Mouse (Mus musculus) embryonic facial prominence, embryonic 13.5 days (tissue): ENCODE measurements at regions not wholly inside any gene's neighbourhood (a gene's known extent, or its start where the extent isn't known, plus 50 kb on each side); places are given as distances from the start of the nearest gene placed in this dataset.

ENCODE experiments used
- ATAC-seq: fragments of 200-750 bp; cut with Nextera tagmentation; 2 replicates; pipeline ENCODE4 v1.8.0; 2017; ENCODE audit warnings: low read depth; ENCODE audit not compliant: insufficient number of reproducible peaks, insufficient read depth, low FRiP score, low TSS enrichment
- H3K27ac ChIP-seq: fragments of 300-500 bp; sonication (generic); 2 replicates; pipeline ENCODE4 v1.5.1; 2015; ENCODE audit warnings: moderate library complexity, mild to moderate bottlenecking, inconsistent platforms
- H3K27me3 ChIP-seq: fragments of 300-500 bp; sonication (generic); 2 replicates; pipeline ENCODE4 v1.6.1; 2015; ENCODE audit warnings: mild to moderate bottlenecking, inconsistent platforms
- H3K36me3 ChIP-seq: fragments of 300-500 bp; sonication (generic); 2 replicates; pipeline ENCODE4 v1.6.1; 2015; ENCODE audit warnings: mild to moderate bottlenecking, inconsistent platforms
- H3K4me1 ChIP-seq: fragments of 300-500 bp; sonication (generic); 2 replicates; pipeline ENCODE4 v1.6.1; 2015; ENCODE audit warnings: inconsistent platforms
- H3K4me2 ChIP-seq: fragments of 300-500 bp; sonication (generic); 2 replicates; pipeline ENCODE4 v1.6.1; 2015; ENCODE audit warnings: moderate library complexity, mild to moderate bottlenecking, inconsistent platforms
- H3K4me3 ChIP-seq: fragments of 300-500 bp; sonication (generic); 2 replicates; pipeline ENCODE4 v1.5.1; 2015; ENCODE audit warnings: mild to moderate bottlenecking, inconsistent platforms
- H3K9ac ChIP-seq: fragments of 300-500 bp; sonication (generic); 2 replicates; pipeline ENCODE4 v1.6.1; 2015; ENCODE audit warnings: mild to moderate bottlenecking, inconsistent platforms
- H3K9me3 ChIP-seq: fragments of 300-500 bp; sonication (generic); 2 replicates; pipeline ENCODE4 v1.6.1; 2016; ENCODE audit warnings: inconsistent platforms
- WGBS: fragments of 180-500 bp; shearing (Covaris S2); methylation state at CpG from one replicate; pipeline ENCODE4 v1.1.7; 2015; ENCODE audit warnings: mixed read lengths; 5-methylcytosine and 5-hydroxymethylcytosine counted together

DNA sequence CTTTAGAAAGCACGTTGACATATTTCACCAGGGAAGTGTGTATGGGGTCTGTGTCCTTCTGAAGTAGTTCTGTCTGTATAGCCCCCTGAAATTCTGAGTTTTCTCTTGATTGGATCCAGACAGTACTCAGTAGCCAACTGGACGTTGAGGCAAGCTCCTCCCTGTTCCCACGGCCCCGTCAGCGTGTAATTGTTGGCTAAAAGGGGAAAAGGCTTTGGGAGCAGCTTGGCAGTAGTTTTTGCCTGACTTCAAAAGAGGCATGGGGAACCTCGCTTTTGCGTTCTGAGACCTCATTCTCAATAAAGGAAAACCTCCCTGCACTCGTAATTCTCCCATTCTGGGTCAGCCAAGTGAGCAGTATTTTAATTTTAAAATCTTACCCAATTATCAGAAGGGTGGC lies 157.8 kb upstream of the Mphosph6 start:
- no peaks in the 10 kb centered on the region for H3K4me1 ChIP-seq
- no peak overlapping the region for H3K27ac ChIP-seq
- H3K4me3 ChIP-seq, result no peak overlapping the region
- H3K9ac ChIP-seq, result no peak overlapping the region
- no peak for ATAC-seq
- WGBS, result 50% methylated on average over 8 of the region's 8 CpGs
- H3K36me3 ChIP-seq, result no peaks in the 10 kb centered on the region
- peaks cover 5% of the 10 kb centered on the region; the same call in 1 of the 2 replicates for H3K27me3 ChIP-seq
- H3K9me3 ChIP-seq, result no peaks in the 10 kb centered on the region
- no peak overlapping the region for H3K4me2 ChIP-seq

DNA sequence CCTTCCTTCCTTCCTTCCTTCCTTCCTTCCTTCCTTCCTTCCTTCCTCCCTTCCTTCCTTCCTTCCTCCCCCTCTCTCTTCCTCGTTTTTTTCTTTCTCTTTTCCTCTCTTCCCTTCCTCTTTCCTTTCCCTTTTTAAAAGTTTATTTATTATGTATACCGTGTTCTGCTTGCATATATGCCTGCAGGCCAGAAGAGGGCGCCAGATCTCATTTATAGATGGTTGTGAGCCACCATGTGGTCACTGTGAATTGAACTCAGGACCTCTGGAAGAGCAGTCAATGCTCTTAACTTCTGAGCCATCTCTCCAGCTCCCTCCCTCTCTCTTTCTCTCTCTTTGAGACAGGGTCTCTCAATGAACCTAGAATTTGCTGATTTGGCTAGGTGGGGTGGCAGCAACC lies 157.2 kb upstream of the Mphosph6 start:
- Histone ChIP-seq H3K36me3 (no peaks in the 10 kb centered on the region), H3K4me1 (no peaks in the 10 kb centered on the region), H3K4me2 (no peak overlapping the region), H3K9ac (no peak overlapping the region), H3K9me3 (no peaks in the 10 kb centered on the region), H3K27ac (no peak overlapping the region), H3K27me3 (peaks cover 5% of the 10 kb centered on the region; the same call in 1 of the 2 replicates), H3K4me3 (no peak overlapping the region)
- 31% methylated on average over 3 of the region's 3 CpGs for WGBS
- ATAC-seq, result no peak

DNA sequence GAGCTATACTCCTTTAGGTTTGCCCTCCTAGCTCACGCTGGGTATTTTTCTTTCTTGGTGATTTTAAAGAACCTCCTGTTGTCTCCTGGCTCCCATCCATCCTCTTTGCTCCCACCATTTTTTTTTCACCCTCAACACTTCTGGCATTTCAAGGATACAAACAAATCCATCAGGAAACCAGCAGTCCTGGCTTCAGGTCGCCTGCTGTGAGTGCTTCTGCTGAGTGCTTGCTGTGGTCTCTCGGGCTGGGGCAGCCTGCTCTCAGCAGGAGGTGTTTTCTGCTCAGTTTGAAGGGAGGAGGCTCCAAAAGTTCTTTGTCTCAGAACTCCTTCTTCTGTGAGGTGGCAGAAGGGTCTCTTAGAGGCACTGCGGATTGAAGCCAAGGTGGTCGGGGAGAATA lies 149.9 kb upstream of the Mphosph6 start:
- Histone ChIP-seq H3K9me3 (no peaks in the 10 kb centered on the region), H3K4me3 (no peak overlapping the region), H3K27ac (no peak overlapping the region), H3K4me2 (no peak overlapping the region), H3K36me3 (no peaks in the 10 kb centered on the region), H3K9ac (no peak overlapping the region), H3K4me1 (no peaks in the 10 kb centered on the region), H3K27me3 (peaks cover 17% of the 10 kb centered on the region; the same call in 1 of the 2 replicates)
- WGBS, result 31% methylated on average over 5 of the region's 5 CpGs
- ATAC-seq, result no peak

DNA sequence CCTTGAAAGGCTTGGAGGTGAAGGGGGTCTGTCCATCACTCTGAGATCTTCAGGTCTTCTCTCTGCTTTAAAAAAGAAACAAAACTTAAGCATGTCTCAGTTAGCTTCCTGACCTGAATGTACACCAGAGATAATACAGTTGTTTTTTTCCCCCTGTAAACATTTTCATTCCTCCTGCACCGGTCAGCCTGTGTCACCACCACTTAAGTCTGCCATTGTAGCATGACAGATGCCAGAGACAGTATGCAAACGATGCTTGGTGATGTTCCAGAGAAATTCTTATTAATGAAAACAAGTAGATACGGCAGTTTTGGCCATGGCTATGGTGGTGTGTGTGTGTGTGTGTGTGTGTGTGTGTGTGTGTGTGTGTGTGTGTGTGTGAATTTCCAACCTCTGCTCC lies 144.8 kb upstream of the Mphosph6 start:
- H3K4me1 ChIP-seq, result no peaks in the 10 kb centered on the region
- ATAC-seq, result no peak
- H3K27me3 ChIP-seq, result no peaks in the 10 kb centered on the region
- no peak overlapping the region for H3K27ac ChIP-seq
- H3K4me2 ChIP-seq, result no peak overlapping the region
- H3K9me3 ChIP-seq, result no peaks in the 10 kb centered on the region
- H3K36me3 ChIP-seq, result no peaks in the 10 kb centered on the region
- 77% methylated on average over 3 of the region's 3 CpGs for WGBS
- no peak overlapping the region for H3K9ac ChIP-seq
- H3K4me3 ChIP-seq, result no peak overlapping the region

DNA sequence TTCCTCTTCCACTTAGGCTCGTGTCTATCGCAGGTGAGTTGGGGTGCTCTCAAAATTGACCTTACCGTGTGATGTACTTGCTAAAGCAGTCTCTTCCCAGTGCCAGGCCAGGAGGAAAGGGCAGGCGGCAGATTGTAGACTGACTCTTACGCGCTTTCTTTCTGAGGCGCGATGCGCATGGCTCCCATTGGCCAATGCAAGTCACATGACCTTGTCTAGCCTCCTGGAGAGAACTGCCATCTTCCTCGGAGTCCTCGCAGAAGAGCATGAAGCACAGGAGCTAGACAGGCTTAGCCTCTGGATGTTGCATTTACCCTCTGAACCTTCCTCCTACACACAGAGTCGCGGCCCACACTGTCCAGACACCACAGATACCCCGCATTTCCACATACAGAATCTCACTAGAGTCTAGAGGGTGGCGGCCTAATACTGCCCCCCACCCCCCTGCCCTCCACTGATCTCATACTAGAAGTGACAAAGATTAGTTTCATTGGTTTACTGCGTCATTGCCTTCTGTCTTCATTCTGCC lies 132.9 kb upstream of the Mphosph6 start:
- Histone ChIP-seq H3K27me3 (no peaks in the 10 kb centered on the region), H3K4me2 (no peak overlapping the region), H3K27ac (no peak overlapping the region), H3K4me3 (no peak overlapping the region), H3K9me3 (no peaks in the 10 kb centered on the region), H3K9ac (no peak overlapping the region), H3K36me3 (no peaks in the 10 kb centered on the region), H3K4me1 (no peaks in the 10 kb centered on the region)
- no peak for ATAC-seq
- WGBS, result 97% methylated on average over 16 of the region's 16 CpGs

DNA sequence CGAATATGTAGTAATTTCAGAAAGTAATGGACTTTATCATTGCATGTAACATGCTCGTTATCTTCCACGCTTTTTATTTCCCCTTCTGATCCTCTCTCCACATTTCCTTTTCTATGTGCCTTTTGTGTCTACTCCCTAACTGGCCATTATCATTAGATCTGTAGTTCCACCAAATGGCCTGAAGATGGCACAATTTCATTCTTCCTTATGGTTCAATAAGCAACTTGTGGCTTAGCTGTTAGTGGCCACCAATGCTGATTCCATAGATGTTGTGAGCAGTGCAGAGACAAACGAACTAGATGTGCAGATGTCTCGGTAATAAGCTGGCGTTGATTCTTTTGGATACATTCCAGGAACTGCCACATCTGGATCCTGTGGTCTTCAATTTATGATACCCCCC lies 128.9 kb upstream of the Mphosph6 start:
- no peak for ATAC-seq
- H3K36me3 ChIP-seq, result no peaks in the 10 kb centered on the region

DNA sequence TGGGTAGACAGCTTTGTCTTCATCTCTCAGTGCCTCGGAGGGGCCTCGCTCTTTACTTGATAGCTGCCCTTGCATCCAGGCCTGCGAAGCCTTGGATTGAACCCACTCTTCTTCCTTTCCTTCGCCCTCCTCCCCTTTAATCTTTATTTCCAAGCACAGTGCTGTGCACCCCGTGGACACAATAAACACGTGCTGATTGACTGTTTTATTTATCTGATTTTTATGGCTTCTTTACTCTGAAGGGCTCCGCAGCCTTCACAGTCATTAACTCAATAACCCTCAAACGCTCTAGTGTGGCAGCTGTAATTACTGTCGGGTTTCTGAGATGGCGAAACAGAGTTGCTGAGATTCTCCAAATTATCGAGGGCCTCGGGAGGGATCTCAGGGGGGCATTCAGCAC lies 127.9 kb upstream of the Mphosph6 start:
- H3K9ac ChIP-seq, result no peak overlapping the region
- no peaks in the 10 kb centered on the region for H3K4me1 ChIP-seq
- H3K9me3 ChIP-seq, result no peaks in the 10 kb centered on the region
- no peak overlapping the region for H3K27ac ChIP-seq
- H3K4me2 ChIP-seq, result no peak overlapping the region
- 66% methylated on average over 12 of the region's 12 CpGs for WGBS
- H3K4me3 ChIP-seq, result no peak overlapping the region
- no peak for ATAC-seq
- no peaks in the 10 kb centered on the region; the same call in 1 of the 2 replicates for H3K27me3 ChIP-seq
- no peaks in the 10 kb centered on the region for H3K36me3 ChIP-seq

More for the DNA sequence above, 128.9 kb upstream of the Mphosph6 start:
- H3K27ac ChIP-seq, result no peak overlapping the region
- no peak overlapping the region for H3K4me2 ChIP-seq
- no peaks in the 10 kb centered on the region; the same call in 1 of the 2 replicates for H3K27me3 ChIP-seq
- no peak overlapping the region for H3K4me3 ChIP-seq
- no peaks in the 10 kb centered on the region for H3K9me3 ChIP-seq
- H3K9ac ChIP-seq, result no peak overlapping the region
- H3K4me1 ChIP-seq, result no peaks in the 10 kb centered on the region
- 57% methylated on average over 6 of the region's 6 CpGs for WGBS

DNA sequence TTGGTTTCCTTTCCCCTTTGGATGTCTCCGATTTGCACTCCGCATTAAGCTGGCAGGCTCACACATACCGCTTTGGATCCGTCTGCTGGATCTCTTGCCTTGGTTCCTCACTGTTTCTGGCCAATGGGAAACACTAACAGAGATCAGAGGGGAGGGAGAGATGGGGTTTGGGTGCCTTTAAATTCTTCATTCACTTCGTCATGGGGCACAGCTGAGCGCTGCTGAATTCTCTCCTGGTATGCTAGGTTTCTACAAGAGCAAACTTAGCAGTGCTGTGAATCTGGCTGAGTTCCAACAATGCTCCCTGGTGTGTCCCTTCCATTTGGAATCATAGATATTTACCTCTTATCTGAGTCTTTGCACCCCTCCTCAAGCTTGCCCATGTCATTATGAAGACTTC lies 121.6 kb upstream of the Mphosph6 start:
- Histone ChIP-seq H3K4me2 (no peak overlapping the region), H3K4me1 (no peaks in the 10 kb centered on the region), H3K9ac (no peak overlapping the region), H3K36me3 (no peaks in the 10 kb centered on the region), H3K27me3 (peaks cover 3% of the 10 kb centered on the region; the same call in 1 of the 2 replicates), H3K9me3 (no peaks in the 10 kb centered on the region), H3K27ac (no peak overlapping the region), H3K4me3 (no peak overlapping the region)
- no peak for ATAC-seq
- WGBS, result 74% methylated on average over 6 of the region's 6 CpGs

DNA sequence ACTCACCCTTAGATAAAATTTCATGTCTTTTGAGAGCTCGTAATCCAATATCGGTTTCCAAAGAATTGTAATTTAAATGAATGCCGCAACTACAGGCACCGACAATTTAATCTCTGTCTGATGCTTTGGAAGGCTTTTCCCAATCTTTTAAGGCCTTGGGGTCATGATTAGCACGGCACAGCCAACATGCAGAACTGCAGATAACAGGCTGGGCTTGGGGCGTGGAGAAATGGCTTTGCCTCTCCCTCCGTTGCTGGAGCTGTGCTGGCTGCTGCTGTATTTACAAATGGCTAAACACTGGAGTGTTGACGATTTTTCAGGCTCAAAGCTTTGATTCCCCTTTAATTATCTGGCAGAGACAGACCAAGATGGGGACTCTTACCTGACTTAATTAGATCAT lies 101.3 kb upstream of the Mphosph6 start:
- Histone ChIP-seq H3K4me3 (no peak overlapping the region), H3K36me3 (no peaks in the 10 kb centered on the region), H3K9ac (no peak overlapping the region), H3K4me1 (no peaks in the 10 kb centered on the region), H3K4me2 (no peak overlapping the region), H3K27ac (no peak overlapping the region), H3K27me3 (no peaks in the 10 kb centered on the region), H3K9me3 (no peaks in the 10 kb centered on the region)
- no peak for ATAC-seq
- WGBS, result 49% methylated on average over 8 of the region's 8 CpGs

DNA sequence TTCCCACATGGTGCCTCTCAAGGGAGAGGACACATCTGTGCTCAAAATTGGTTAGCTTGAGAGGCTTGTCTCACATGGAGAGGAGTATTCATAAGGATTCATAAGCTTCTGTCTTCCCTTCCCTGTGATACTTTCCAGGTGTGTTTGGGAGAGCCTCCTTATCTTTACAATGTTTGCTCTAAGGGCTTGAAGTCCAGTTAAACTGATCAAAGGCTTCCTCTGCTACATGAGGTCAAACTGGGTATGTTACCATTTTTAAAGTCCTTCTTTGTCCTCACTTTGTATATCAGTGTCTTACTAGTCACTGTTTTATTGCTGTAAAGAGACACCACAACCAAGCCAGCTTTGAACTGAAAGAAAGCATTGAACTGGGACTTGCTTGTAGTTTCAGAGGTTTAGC lies 98.1 kb upstream of the Mphosph6 start:
- Histone ChIP-seq H3K27ac (no peak overlapping the region), H3K4me1 (no peaks in the 10 kb centered on the region), H3K27me3 (no peaks in the 10 kb centered on the region), H3K36me3 (no peaks in the 10 kb centered on the region), H3K4me3 (no peak overlapping the region), H3K9ac (no peak overlapping the region), H3K9me3 (no peaks in the 10 kb centered on the region), H3K4me2 (no peak overlapping the region)
- no peak for ATAC-seq

DNA sequence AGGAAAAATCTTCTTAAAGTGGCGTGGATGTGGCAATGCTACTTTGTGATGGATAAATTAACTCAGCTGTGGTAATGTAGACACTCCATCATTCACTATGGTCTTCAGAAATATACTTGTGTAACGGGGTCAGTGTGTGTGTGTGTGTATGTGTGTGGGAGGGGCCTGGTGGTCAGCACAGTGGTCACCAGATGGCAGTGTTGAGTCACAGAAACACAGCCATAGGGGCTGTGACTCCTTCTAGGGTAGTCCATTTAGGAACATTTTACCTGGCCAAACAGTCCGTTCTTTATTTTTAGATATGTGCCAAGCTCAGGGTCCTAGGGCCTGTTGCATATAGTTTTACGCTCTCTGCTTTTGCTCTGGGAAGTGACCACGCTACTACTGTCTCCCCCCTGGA lies 96.3 kb upstream of the Mphosph6 start:
- Histone ChIP-seq H3K4me3 (no peak overlapping the region), H3K27me3 (no peaks in the 10 kb centered on the region), H3K4me1 (no peaks in the 10 kb centered on the region), H3K36me3 (no peaks in the 10 kb centered on the region), H3K4me2 (no peak overlapping the region), H3K9ac (no peak overlapping the region), H3K27ac (no peak overlapping the region), H3K9me3 (no peaks in the 10 kb centered on the region)
- 76% methylated on average over 5 of the region's 5 CpGs for WGBS
- ATAC-seq, result no peak

DNA sequence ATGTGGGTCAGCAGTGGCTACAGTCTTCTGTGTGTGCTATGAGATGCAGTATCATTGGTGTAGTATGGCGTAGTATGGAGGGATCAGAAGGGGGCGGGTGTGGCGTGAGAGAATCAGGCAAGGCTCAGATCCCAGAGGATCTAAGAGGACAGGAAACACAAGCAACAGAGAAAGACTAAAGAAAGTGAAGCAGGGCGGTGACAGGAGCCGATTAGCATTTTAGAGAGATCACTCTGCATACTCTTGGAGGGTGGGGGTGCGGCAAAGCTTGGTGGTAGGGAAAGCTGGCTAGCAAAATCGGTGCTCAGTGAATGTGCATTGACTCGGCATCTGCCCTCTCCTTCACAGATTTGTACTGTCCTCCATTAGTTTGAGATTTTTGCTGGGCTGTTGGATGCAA lies 93.1 kb upstream of the Mphosph6 start:
- Histone ChIP-seq H3K4me1 (no peaks in the 10 kb centered on the region), H3K36me3 (no peaks in the 10 kb centered on the region), H3K9ac (no peak overlapping the region), H3K9me3 (no peaks in the 10 kb centered on the region), H3K4me3 (no peak overlapping the region), H3K4me2 (no peak overlapping the region), H3K27ac (no peak overlapping the region), H3K27me3 (no peaks in the 10 kb centered on the region)
- 49% methylated on average over 8 of the region's 8 CpGs for WGBS
- no peak for ATAC-seq

DNA sequence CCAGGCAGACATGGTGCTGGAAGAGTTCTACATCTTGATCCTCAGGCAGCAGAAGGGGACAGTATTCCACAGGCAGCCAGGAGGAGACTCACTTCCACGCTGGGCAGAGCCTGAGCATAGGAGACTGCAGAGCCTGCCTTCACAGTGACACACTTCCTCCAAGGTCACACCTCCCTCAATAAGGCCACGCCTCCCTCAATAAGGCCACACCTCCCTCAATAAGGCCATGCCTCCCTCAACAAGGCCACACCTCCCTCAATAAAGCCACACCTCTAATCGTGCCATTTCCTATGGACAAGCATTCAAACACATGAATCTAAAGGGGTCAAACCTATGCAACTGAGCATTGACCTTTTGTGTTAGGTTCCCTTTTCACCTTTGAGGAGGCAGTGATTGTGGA lies 88.5 kb upstream of the Mphosph6 start:
- 75% methylated on average over 3 of the region's 3 CpGs for WGBS
- Histone ChIP-seq H3K9ac (no peak overlapping the region), H3K9me3 (no peaks in the 10 kb centered on the region), H3K27ac (no peak overlapping the region), H3K4me2 (no peak overlapping the region), H3K36me3 (no peaks in the 10 kb centered on the region), H3K4me1 (no peaks in the 10 kb centered on the region), H3K4me3 (no peak overlapping the region), H3K27me3 (no peaks in the 10 kb centered on the region)
- ATAC-seq, result no peak
